Mouse (Mus musculus) heart, postnatal 4 days (tissue): ENCODE data around the gene F12. TPM values are rescaled to one million over a fixed set of nuclear protein-coding genes. Genes with fewer than 3 reads are reported as not detected.

Source experiments
- DNase-seq: peaks from one replicate; pipeline ENCODE4 v3.0.0; 2021
- microRNA-seq, 2 experiments: library from miRNA; unstranded; fragments of <30 nt; microRNA quantifications; one replicate each; pipeline ENCODE4 v1.2.0; 2021 to 2022
- total RNA-seq, 2 experiments: library from RNA; stranded (reverse); gene quantifications; 2 replicates each; pipeline ENCODE4 v1.2.3; 2021

F12 gene
- total RNA-seq, 2 experiments from 2014 or later: not detected

DNA sequence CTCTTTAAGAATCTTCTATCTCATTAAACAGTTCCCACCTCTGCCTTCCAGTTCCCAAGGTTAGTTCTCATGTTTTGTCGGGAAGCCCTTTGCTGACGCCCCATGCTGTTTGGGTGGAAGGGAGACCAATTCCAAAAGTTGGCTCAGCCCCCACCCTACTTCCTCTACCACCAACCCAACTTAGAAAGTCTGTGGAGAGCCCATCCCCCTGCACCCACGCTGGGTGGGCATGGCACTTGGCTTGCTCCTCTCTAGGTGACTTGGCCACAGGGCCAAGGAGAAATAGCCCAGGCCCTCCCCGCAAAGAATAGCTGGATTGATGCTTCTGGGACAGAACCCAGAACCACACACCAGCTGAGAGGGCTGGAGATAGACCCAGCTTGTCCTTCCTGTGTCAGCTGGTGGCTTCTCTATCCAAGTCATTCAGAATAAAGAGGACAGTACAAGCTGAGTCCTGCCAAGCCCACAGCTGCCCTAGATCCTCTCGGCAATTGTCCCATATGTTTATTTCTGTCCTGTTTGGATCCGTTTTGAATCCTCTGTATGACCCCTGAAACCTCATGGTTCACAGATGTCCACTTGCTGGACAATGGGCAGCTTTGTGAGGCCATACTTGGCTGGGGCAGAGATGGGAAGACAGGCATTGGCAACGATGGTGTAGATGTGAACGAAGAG lies 55.4 kb downstream of the F12 start:
- DNase-seq: no peak

GRCm38 (mm10) chr13:55370234-55370633 lies 56.4 kb downstream of the F12 start:
- no peak for DNase-seq

GRCm38 (mm10) chr13:55369531-55370114 lies 57.0 kb downstream of the F12 start, which contains the start of gene Rgs14:
TSS of gene Rgs14 (plus strand) at chr13:55369732.
- no peak for DNase-seq

- no peak for DNase-seq
Measured at GRCm38 (mm10) chr13:55368401-55368800, 58.2 kb downstream of the F12 start.

Small RNAs within 50 kb of the gene (microRNA-seq; reads per million reads assigned to microRNA genes)
- gene Mir6943: 1.0 to 1.4 reads per million in 2 experiments

Other genes with a start within 250 kb of the F12 start
- gene Nsd1, start 217.0 kb downstream of the F12 start, total RNA-seq: 100 to 1,000 TPM; 107 to 108 TPM
- 100 to 1,000 TPM; 157 to 172 TPM for gene Prelid1, start 106.3 kb downstream of the F12 start, total RNA-seq
- 10 to 100 TPM; 39.5 to 39.9 TPM for gene Rab24, start 104.8 kb downstream of the F12 start, total RNA-seq
- 10 to 100 TPM; 18.3 to 20.6 TPM for gene Mxd3, start 97.0 kb downstream of the F12 start, total RNA-seq
- 10 to 100 TPM; 54.1 to 59.3 TPM for gene Lman2, start 64.0 kb downstream of the F12 start, total RNA-seq
- gene Rgs14, start 57.1 kb downstream of the F12 start, total RNA-seq: under 1 TPM in 1 of 2 experiments, not detected in 1; 0.70 TPM
- gene Slc34a1, start 28.6 kb downstream of the F12 start, total RNA-seq: not detected
- gene Pfn3, start 11.6 kb downstream of the F12 start, total RNA-seq: not detected
- 10 to 100 TPM; 29.9 to 31.1 TPM for gene Grk6, start 18.3 kb upstream of the F12 start, total RNA-seq
- gene Prr7, start 37.5 kb upstream of the F12 start, total RNA-seq: 1 to 10 TPM; 2.1 to 2.3 TPM
- gene Dbn1, start 61.3 kb upstream of the F12 start, total RNA-seq: 10 to 100 TPM; 64.5 to 66.8 TPM
- 100 to 1,000 TPM; 115 to 119 TPM for gene Pdlim7, start 86.9 kb upstream of the F12 start, total RNA-seq
- gene Dok3, start 102.5 kb upstream of the F12 start, total RNA-seq: 1 to 10 TPM; 1.0 to 1.1 TPM
- 10 to 100 TPM; 16.9 to 18.5 TPM for gene Ddx41, start 109.9 kb upstream of the F12 start, total RNA-seq
- 10 to 100 TPM; 21.2 to 24.0 TPM for gene Fam193b, start 144.3 kb upstream of the F12 start, total RNA-seq
- gene Tmed9, start 146.9 kb upstream of the F12 start, total RNA-seq: 100 to 1,000 TPM; 116 to 121 TPM
- 10 to 100 TPM; 12.2 to 12.5 TPM for gene B4galt7, start 173.1 kb upstream of the F12 start, total RNA-seq
- gene Caml, start 196.2 kb upstream of the F12 start, total RNA-seq: 10 to 100 TPM; 16.2 to 17.7 TPM
- gene Ddx46, start 208.2 kb upstream of the F12 start, total RNA-seq: 10 to 100 TPM; 33.8 to 34.3 TPM